Mouse (Mus musculus) small intestine, adult 2 months (tissue): ENCODE data around the gene Prkag2. TPM values are rescaled to one million over a fixed set of nuclear protein-coding genes. Genes with fewer than 3 reads are reported as not detected.

Experiments
- H3K27ac ChIP-seq: fragments of 200-500 bp; 2 replicates; pipeline ENCODE4 v1.5.1; 2012; ENCODE audit warnings: low read depth, low read length, control low read depth, inconsistent platforms; ENCODE audit not compliant: insufficient read depth
- H3K27me3 ChIP-seq: fragments of 200-500 bp; 2 replicates; pipeline ENCODE4 v1.6.1; 2012; ENCODE audit warnings: mild to moderate bottlenecking, moderate library complexity, low read length, inconsistent platforms; ENCODE audit not compliant: control insufficient read depth, insufficient read depth
- H3K36me3 ChIP-seq: fragments of 200-500 bp; 2 replicates; pipeline ENCODE4 v1.6.1; 2012; ENCODE audit warnings: mild to moderate bottlenecking, low read length, control low read depth, inconsistent platforms; ENCODE audit not compliant: control insufficient read depth, insufficient read depth
- H3K4me1 ChIP-seq: fragments of 200-500 bp; 2 replicates; pipeline ENCODE4 v1.6.1; 2012; ENCODE audit warnings: low read length, inconsistent platforms, mixed read lengths; ENCODE audit not compliant: control insufficient read depth, insufficient read depth, insufficient read length
- H3K4me3 ChIP-seq: fragments of 200-500 bp; 2 replicates; pipeline ENCODE4 v1.5.1; 2012; ENCODE audit warnings: low read depth, mild to moderate bottlenecking, control low read depth, inconsistent platforms, low read length, moderate library complexity
- CTCF ChIP-seq: fragments of 200-500 bp; IDR thresholded peaks from 2 replicates; pipeline ENCODE4 v1.5.1; 2012; ENCODE audit warnings: low read depth, mild to moderate bottlenecking, control low read depth, inconsistent platforms, low read length, moderate library complexity, mixed read lengths; ENCODE audit not compliant: insufficient replicate concordance, insufficient read length; ENCODE audit errors: extremely low read depth
- POLR2A ChIP-seq: fragments of 200-500 bp; IDR thresholded peaks from 2 replicates; pipeline ENCODE4 v1.6.1; 2012; ENCODE audit warnings: low read depth, mild to moderate bottlenecking, control low read depth, inconsistent platforms, low read length, moderate library complexity
- WGBS: fragments of 180-500 bp; shearing (Covaris S2); methylation state at CpG from one replicate; pipeline ENCODE4 v1.1.7; 2018; 5-methylcytosine and 5-hydroxymethylcytosine counted together
- polyA plus RNA-seq: library from polyadenylated mRNA; depleted of rRNA; stranded (reverse); fragments of >200 nt; gene quantifications from 2 replicates; pipeline ENCODE4 v1.2.3, GENCODE M21; 2012

The Prkag2 gene
- polyA plus RNA-seq, 1 experiment = 13.8 TPM

DNA sequence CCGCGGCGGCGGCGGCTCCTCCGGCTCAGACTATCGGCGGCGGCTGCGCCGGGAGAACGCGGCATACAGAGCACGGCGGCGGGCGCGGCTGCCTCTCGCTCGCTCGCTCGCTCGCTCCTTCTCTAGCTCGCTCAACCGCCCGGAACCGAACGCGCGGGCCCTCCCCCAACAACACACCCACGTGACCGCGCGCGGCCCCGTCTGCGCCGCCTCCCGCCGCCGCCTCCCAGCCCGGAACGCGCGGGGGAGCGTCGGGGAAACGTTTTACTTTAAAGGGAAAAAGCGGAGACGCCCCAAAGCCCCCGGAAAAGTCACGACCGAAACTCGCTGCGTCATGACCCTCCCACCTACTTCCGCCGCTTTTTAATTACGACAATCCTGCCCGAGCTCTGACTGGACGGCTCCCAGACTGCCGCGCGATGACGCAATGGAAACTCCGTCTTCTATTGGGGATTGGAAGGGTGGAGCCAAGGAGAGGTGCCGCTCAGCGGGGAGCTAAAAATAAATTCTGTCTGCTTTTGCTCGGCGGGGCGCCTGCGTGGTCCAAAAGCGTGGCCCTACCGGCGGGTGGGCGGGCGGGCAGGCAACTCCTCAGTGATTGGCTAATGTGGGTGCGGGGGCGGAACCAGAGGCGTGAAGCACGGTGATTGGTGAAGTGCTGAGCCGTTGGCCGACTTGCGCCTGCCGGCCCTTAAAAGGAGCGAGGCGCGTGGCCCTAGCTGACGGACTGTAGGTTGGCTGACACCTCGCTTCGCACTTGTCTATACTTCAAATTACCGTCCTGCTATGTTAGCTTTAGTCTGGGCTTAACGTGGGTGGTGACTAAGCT, 258.0 kb downstream of the Prkag2 start, which contains the start of gene Rheb:
Rheb (minus strand) TSS at position 351 of the 829 bp plus-strand sequence.
- peaks cover 10% of the 10 kb centered on the region for H3K4me1 ChIP-seq
- WGBS = under 1% methylated on average over 91 of the region's 92 CpGs
- H3K4me3 ChIP-seq = peak within 1 kb of the TSS; percentile 99
- no peaks in the 10 kb centered on the region for H3K27me3 ChIP-seq
- no peaks in the 10 kb centered on the region for H3K36me3 ChIP-seq
- TF ChIP-seq POLR2A = peak; percentile 49
- TF ChIP-seq CTCF = no peak
- H3K27ac ChIP-seq = peak within 1 kb of the TSS; percentile 99

DNA sequence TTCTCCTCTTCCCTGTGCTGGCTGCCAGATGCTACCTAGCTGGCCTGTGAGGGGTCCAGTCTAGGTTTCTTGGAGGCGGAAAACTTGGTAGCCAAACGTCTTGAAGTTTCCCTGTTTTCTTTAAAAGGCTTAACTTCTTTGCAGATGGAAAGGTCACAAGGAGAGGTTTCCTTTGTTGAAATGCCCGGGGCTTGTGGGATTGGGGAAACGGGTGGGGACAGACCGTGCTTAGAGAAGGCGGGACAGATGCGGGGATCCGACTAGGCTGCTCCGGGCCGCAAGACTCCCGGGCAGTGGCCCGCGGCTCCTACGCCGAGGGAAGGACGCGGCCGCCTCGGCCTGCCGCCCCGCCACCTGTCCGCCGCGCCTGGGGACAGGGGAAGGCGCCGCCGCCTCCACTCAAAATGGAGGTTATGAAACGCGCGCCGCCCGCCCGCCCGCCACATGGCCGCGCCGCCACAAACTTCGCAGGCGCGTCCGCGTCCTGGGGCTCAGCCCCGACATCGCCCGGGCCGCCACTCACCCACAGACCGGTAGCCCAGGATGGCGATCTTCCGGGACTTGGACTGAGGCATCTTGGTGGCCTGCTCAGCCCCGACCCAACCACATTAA, 258.7 kb downstream of the Prkag2 start:
- Histone ChIP-seq H3K27me3 (no peaks in the 10 kb centered on the region), H3K27ac (peak overlapping the region; percentile 99), H3K4me3 (peak overlapping the region; percentile 99), H3K4me1 (peaks cover 12% of the 10 kb centered on the region), H3K36me3 (no peaks in the 10 kb centered on the region)
- TF ChIP-seq POLR2A (no peak; the same call in 1 of the 2 replicates), CTCF (no peak)
- WGBS = under 1% methylated on average over 50 of the region's 50 CpGs

DNA sequence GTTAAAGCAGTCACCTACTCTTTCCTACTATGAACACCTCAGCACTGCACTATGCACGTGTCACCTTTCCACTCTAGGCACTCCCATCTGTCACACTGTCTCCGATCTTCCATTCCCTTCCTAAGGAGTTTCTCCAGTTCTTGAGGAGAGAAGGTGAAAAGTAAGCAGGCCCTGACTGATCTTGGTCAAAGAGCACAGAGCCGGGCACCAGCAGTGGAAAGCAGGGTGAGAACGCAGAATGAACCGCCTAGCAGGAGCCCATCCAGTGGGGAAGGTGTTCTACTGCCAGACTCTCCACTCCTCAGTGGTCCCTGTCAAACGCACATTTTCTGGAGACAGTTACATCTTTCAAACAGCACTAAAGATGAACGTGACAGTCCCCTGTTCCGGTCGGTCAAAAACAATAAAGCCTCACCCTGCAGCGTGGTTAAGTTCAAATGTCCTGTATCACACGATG, 259.4 kb downstream of the Prkag2 start:
- no peaks in the 10 kb centered on the region for H3K36me3 ChIP-seq
- no peaks in the 10 kb centered on the region for H3K27me3 ChIP-seq
- 3% methylated on average over 11 of the region's 11 CpGs for WGBS
- TF ChIP-seq POLR2A (no peak), CTCF (no peak)
- H3K4me3 ChIP-seq = peak overlapping the region; percentile 99
- peak overlapping the region; percentile 99 for H3K27ac ChIP-seq
- peaks cover 12% of the 10 kb centered on the region for H3K4me1 ChIP-seq

DNA sequence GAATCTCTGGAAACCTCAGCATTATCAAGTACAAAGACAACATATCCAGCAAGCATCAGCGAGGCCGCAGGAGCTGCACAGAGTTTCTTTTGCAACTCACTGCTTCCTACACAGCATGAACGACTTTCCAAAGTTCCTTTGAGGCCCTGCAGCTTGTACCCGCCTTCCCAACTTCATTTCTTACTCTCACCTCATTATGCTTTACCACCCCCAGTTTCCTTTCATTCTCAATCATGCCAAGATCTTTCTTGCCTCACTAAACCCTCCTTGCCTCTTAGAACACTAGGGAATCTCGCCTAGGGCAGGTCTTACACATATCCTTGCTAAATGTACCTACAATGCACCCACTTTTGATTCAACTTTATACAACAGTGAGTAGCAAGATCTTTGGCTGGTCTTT, 266.0 kb downstream of the Prkag2 start:
- TF ChIP-seq CTCF = no peak
- TF ChIP-seq POLR2A = no peak
- WGBS = 46% methylated on average over 5 of the region's 5 CpGs
- Histone ChIP-seq H3K27me3 (no peaks in the 10 kb centered on the region), H3K27ac (peak overlapping the region; percentile 13; the same call in 1 of the 2 replicates), H3K4me3 (no peak overlapping the region), H3K4me1 (peaks cover 16% of the 10 kb centered on the region; the same call in 1 of the 2 replicates), H3K36me3 (no peaks in the 10 kb centered on the region)

DNA sequence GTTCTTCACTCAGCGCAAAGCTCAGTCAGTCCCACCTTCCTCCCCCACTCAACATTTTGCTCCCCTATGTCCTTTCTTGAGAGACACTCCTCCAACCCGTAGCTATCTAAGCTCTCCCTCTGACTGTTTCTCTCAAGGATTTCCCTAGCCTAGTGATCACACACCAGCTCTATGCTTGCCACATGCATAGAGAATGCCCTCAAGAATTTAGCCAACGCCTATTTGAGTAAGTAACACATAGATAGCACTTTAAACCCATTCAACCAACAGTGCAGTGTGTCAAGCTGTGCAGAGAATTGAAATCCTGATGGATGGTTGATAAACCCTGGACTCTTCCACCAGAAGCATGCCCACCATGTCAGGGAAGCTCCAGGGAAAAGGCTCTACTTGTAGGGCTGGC, 268.5 kb downstream of the Prkag2 start:
- H3K4me1 ChIP-seq = peaks cover 29% of the 10 kb centered on the region; the same call in 1 of the 2 replicates
- H3K27ac ChIP-seq = no peak overlapping the region
- no peaks in the 10 kb centered on the region for H3K27me3 ChIP-seq
- no peaks in the 10 kb centered on the region for H3K36me3 ChIP-seq
- TF ChIP-seq CTCF (no peak), POLR2A (no peak)
- H3K4me3 ChIP-seq = no peak overlapping the region
- 61% methylated on average over 3 of the region's 3 CpGs for WGBS

DNA sequence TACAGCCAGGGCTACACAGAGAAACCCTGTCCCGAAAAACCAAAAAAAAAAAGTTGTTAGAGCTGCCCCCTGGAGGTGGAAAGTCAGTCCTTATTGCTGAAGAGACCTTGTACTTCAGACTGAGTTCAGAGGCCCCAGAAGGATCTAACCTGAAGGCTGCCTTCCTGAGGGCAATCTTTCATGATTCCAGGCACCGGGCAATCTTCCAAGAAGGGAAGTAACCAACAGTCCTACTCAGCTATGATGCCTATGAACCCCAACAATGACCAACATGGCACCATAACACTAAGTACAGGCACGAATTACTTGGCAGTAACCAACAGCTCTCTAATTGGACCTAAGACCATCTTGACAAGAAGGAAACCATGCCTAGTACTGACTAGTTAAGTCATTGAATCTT, 272.0 kb downstream of the Prkag2 start:
- H3K27ac ChIP-seq = no peak overlapping the region
- H3K27me3 ChIP-seq = no peaks in the 10 kb centered on the region
- no peak for TF ChIP-seq POLR2A
- no peak for TF ChIP-seq CTCF
- WGBS = 55% methylated on average over 3 of the region's 3 CpGs
- no peaks in the 10 kb centered on the region for H3K36me3 ChIP-seq
- peaks cover 29% of the 10 kb centered on the region; the same call in 1 of the 2 replicates for H3K4me1 ChIP-seq
- no peak overlapping the region for H3K4me3 ChIP-seq

DNA sequence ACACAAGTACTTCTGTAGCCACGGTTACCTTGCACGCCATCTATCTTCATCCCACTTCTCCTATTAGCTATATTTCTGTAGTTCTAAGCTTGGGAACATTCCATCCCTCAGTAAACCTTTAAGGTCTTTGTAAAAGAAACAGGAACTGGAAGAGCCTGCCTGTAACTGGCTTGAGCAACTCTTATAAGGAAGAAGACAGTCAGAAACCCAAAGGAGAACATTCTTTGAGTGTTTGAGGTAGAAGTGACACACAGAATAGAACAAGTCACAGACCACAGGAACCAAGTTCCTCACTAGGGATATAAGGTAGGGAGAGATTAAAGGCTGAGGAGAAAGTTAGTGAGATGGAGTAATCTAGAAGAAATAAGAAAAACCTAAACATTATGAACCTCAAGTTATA, 273.3 kb downstream of the Prkag2 start:
- WGBS = 86% methylated on average over 2 of the region's 2 CpGs

More for the DNA sequence above, 273.3 kb downstream of the Prkag2 start:
- Histone ChIP-seq H3K4me1 (peaks cover 26% of the 10 kb centered on the region; the same call in 1 of the 2 replicates), H3K27ac (0 out of 2 replicates have a peak overlapping the region, but pooled peaks have one; percentile 27), H3K36me3 (no peaks in the 10 kb centered on the region), H3K4me3 (no peak overlapping the region), H3K27me3 (no peaks in the 10 kb centered on the region)
- TF ChIP-seq POLR2A = no peak
- no peak for TF ChIP-seq CTCF
